Mouse (Mus musculus) limb, embryonic 14.5 days (tissue): ENCODE data around the gene Macrod2. TPM values are rescaled to one million over a fixed set of nuclear protein-coding genes. Genes with fewer than 3 reads are reported as not detected.

Experiments used
- ATAC-seq: fragments of 200-750 bp; cut with Nextera tagmentation; 2 replicates; pipeline ENCODE4 v1.8.0; 2017; ENCODE audit warnings: low read depth, moderate number of reproducible peaks, moderate TSS enrichment; ENCODE audit not compliant: low FRiP score
- DNase-seq: peaks from one replicate; pipeline ENCODE4 v3.0.0-alpha.2; 2015; ENCODE audit warnings: low spot score
- H3K27ac ChIP-seq: fragments of 300-500 bp; sonication (generic); replicated peaks from 2 replicates; pipeline ENCODE4 v1.5.1; 2014; ENCODE audit warnings: low read depth, mild to moderate bottlenecking, low read length, moderate library complexity, mixed read lengths
- H3K27me3 ChIP-seq: fragments of 300-500 bp; sonication (generic); 2 replicates; pipeline ENCODE4 v1.6.1; 2014; ENCODE audit warnings: low read length, mixed read lengths; ENCODE audit not compliant: control insufficient read depth, insufficient read depth
- H3K36me3 ChIP-seq: fragments of 300-500 bp; sonication (generic); 2 replicates; pipeline ENCODE4 v1.6.1; 2014; ENCODE audit warnings: mild to moderate bottlenecking, low read length, moderate library complexity, mixed read lengths; ENCODE audit not compliant: control insufficient read depth, insufficient read depth
- H3K4me1 ChIP-seq: fragments of 300-500 bp; sonication (generic); 2 replicates; pipeline ENCODE4 v1.6.1; 2014; ENCODE audit warnings: antibody characterized with exemption, low read length, mixed read lengths; ENCODE audit not compliant: control insufficient read depth, insufficient read depth
- H3K4me2 ChIP-seq: fragments of 300-500 bp; sonication (generic); replicated peaks from 2 replicates; pipeline ENCODE4 v1.6.1; 2014; ENCODE audit warnings: low read depth, mild to moderate bottlenecking, low read length, moderate library complexity; ENCODE audit not compliant: severe bottlenecking
- H3K4me3 ChIP-seq: fragments of 300-500 bp; sonication (generic); replicated peaks from 2 replicates; pipeline ENCODE4 v1.5.1; 2014; ENCODE audit warnings: low read length
- H3K9ac ChIP-seq: fragments of 300-500 bp; sonication (generic); 2 replicates; pipeline ENCODE4 v1.6.1; 2014; ENCODE audit warnings: mild to moderate bottlenecking, low read depth, low read length, moderate library complexity; ENCODE audit not compliant: severe bottlenecking
- H3K9me3 ChIP-seq: fragments of 300-500 bp; sonication (generic); 2 replicates; pipeline ENCODE4 v1.6.1; 2016; ENCODE audit warnings: low read length; ENCODE audit not compliant: control insufficient read depth
- POLR2A ChIP-seq: fragments of 200-500 bp; IDR thresholded peaks from 2 replicates; pipeline ENCODE4 v1.8.0; 2012; ENCODE audit warnings: inconsistent platforms, mild to moderate bottlenecking, moderate library complexity, borderline replicate concordance; ENCODE audit not compliant: insufficient read depth, insufficient read length; ENCODE audit errors: extremely low read depth
- WGBS: fragments of 180-500 bp; shearing (Covaris S2); extraction: QIAGEN DNeasy Blood & Tissue Kit; methylation state at CpG from one replicate; pipeline ENCODE4 v1.1.7; 2014; 5-methylcytosine and 5-hydroxymethylcytosine counted together
- polyA plus RNA-seq, 2 experiments: library from polyadenylated mRNA; depleted of rRNA in 1 of 2; stranded (reverse) in 1 of 2; unstranded in 1 of 2; fragments of >200 nt; fragmentation: Nextera tagmentation in 1 of 2; extraction: Ambion mirVana in 1 of 2; gene quantifications; 2 replicates each; pipeline versions ENCODE4 v1.2.1 to v1.2.3; 2012 to 2014

The Macrod2 gene
- polyA plus RNA-seq, 2 experiments: 8.5 to 24.5 TPM

DNA sequence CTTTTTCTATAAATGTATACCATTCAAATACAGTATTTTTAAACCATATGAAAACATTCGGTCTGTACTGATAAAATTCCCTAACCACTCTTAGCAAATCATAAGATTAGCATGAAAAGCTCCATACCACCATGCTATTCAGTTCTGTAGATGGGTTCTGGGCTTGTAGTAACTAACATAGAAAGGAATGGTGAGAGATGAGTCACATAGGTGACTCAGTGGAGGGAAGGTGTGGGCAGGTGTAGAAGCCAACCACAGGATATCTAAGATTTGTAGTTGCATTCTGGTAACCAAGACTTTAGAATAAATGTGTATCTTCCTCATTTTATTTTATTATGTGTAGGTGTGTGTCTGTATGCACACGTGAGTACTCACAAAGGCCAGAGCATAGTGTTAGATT is 166.3 kb downstream of the Macrod2 start:
- H3K36me3 ChIP-seq: no peaks in the 10 kb centered on the region
- no peak overlapping the region for H3K4me2 ChIP-seq
- 76% methylated on average over 2 of the region's 2 CpGs for WGBS
- H3K27me3 ChIP-seq: no peaks in the 10 kb centered on the region
- no peaks in the 10 kb centered on the region for H3K4me1 ChIP-seq
- H3K4me3 ChIP-seq: no peak overlapping the region
- no peaks in the 10 kb centered on the region for H3K9me3 ChIP-seq
- H3K27ac ChIP-seq: no peak overlapping the region
- ATAC-seq: no peak
- no peak for DNase-seq
- TF ChIP-seq POLR2A: no peak
- no peak overlapping the region for H3K9ac ChIP-seq

DNA sequence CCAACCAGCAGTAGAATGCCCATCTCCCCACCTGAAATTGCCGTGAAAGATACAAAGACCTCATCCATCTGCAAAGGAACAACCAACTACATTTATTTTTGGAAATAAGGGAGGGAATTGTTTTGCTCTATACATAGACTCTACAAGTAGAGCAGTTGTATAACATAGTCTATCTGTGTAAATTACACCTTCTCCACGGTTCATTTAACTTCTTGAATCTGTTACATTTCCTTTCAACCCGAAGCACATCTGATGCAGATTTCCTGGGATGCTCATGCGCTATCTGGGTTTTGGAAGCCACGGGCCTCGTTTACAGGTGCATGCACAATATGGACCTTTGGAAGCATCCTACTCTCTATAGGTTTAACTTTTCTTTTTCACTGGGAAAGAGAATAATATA is 175.8 kb downstream of the Macrod2 start:
- no peak for ATAC-seq
- TF ChIP-seq POLR2A: no peak
- 83% methylated on average over 6 of the region's 6 CpGs for WGBS
- Histone ChIP-seq H3K4me2 (no peak overlapping the region), H3K27ac (no peak overlapping the region), H3K36me3 (no peaks in the 10 kb centered on the region), H3K27me3 (no peaks in the 10 kb centered on the region), H3K4me3 (no peak overlapping the region), H3K9me3 (no peaks in the 10 kb centered on the region), H3K9ac (no peak overlapping the region), H3K4me1 (no peaks in the 10 kb centered on the region)
- no peak for DNase-seq

DNA sequence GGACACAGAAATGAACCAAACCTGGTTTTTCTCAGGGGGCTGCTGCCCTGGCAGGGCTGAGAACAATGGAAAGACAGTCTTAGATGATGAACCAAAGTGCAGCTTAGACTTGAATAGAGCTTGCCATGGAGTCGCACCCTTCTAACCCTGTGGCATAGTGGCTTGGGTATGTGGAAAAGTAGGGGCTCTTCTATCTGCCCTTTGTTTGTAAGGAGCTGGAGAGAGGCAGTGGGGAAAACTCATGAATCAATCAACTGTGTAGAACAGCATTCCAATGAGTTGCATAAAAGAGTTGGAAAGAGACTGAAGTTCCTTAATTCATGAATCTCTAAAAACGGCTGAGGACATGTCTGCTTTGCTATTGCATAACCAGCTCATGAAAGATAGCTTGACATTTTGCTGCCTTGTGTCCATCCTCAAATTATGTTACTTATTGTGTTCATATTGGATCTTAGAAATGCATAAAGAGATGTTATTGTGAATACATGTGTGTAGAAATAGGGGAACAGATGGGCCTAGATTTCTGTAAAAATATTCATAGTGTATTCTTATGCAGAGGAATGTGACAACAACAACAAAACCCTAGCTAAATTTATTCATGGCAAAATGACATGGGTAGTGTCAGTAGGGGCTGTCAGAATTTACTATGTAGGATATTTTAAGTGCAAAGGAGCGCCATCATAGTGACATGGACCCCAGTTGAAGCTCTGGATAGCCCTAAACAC is 197.6 kb downstream of the Macrod2 start:
- no peak for DNase-seq
- H3K4me2 ChIP-seq: no peak overlapping the region
- no peaks in the 10 kb centered on the region for H3K4me1 ChIP-seq
- H3K36me3 ChIP-seq: no peaks in the 10 kb centered on the region
- no peak overlapping the region for H3K4me3 ChIP-seq
- no peak overlapping the region for H3K9ac ChIP-seq
- whole genome bisulfite sequencing: 78% methylated on average over 3 of the region's 3 CpGs
- no peak overlapping the region for H3K27ac ChIP-seq
- no peak for ATAC-seq
- H3K27me3 ChIP-seq: no peaks in the 10 kb centered on the region
- no peaks in the 10 kb centered on the region for H3K9me3 ChIP-seq
- TF ChIP-seq POLR2A: no peak

DNA sequence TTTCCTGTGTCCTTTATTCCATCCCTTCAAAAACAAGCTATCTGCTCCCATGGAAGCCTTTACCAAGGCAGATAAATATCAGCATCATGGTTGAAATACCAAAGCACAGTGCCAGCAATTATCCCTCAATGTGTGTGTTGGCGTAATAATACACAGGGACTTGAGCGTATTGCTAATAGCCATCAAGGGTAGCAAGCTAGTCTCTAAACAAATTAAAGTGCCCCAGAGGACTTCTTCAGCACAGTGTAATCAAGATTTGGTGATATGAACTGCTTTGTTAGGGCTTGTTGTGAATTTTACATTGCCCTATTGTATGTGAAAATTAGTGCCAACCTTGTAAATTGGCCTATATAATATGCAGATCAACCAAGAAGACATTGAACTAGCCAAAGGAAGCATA is 201.8 kb downstream of the Macrod2 start:
- Histone ChIP-seq H3K4me3 (no peak overlapping the region), H3K4me1 (no peaks in the 10 kb centered on the region), H3K9me3 (no peaks in the 10 kb centered on the region), H3K27me3 (no peaks in the 10 kb centered on the region), H3K4me2 (no peak overlapping the region), H3K36me3 (no peaks in the 10 kb centered on the region), H3K9ac (no peak overlapping the region), H3K27ac (no peak overlapping the region)
- DNase-seq: no peak
- WGBS: 86% methylated on average over 2 of the region's 2 CpGs
- TF ChIP-seq POLR2A: no peak
- ATAC-seq: no peak

DNA sequence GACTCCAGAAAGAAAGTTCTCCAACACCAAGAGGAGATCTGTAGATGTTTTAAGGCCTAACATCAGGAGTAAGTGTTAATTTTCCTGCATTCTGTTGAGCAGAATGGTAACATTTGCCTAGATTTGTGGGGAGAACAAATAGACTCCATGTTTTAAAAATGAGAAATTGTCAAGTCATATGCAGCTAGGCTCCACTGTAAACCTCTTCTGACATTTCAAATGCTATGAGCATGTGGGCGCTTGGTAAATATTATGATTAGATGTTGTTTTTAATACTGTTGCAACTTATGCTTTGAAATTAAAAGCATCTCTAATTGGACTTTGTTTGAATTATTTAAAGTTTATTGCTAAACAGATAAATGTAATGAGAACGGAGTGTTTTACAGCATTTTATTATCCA is 220.3 kb downstream of the Macrod2 start:
- WGBS: 82% methylated on average over 2 of the region's 2 CpGs
- no peak for TF ChIP-seq POLR2A

More for the DNA sequence above, 220.3 kb downstream of the Macrod2 start:
- Histone ChIP-seq H3K9ac (no peak overlapping the region), H3K4me3 (no peak overlapping the region), H3K27me3 (no peaks in the 10 kb centered on the region), H3K27ac (no peak overlapping the region), H3K4me1 (no peaks in the 10 kb centered on the region), H3K4me2 (no peak overlapping the region), H3K36me3 (no peaks in the 10 kb centered on the region), H3K9me3 (no peaks in the 10 kb centered on the region)
- ATAC-seq (no peak), DNase-seq (no peak)
